Mouse (Mus musculus): ENCODE data around the gene Gba. TPM values are rescaled to one million over a fixed set of nuclear protein-coding genes. Genes with fewer than 3 reads are reported as not detected.

Gba gene
- polyA plus RNA-seq, 1 experiment, result not detected

DNA sequence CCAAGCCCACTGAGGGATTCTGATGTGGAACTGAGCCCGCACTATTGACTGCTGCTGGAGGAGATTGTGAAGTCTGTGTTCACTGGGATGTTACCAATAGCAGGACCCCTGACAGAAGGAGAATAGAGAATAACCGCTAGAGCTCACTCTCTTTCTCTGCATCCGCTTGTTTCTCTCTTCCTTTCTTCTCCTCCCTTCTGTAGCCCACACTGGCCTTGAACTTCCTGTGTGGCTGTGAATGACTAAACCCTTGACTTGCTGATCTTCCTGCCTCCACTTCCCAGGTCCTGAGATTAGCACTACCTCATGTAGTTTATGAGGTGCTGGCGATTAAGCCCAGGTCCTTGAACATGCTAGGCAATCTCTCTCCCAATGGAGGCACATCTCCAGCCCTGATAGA, 44.7 kb downstream of the Gba start:
- Histone ChIP-seq H3K4me3 (ENCODE audit: insufficient read depth, low read depth, low read length) (no peak overlapping the region), H3K4me1 (ENCODE audit: control insufficient read depth, insufficient read depth, low read length) (peaks cover 23% of the 10 kb centered on the region), H3K27ac (ENCODE audit: insufficient read depth, low read depth, low read length) (no peak overlapping the region)
- no peak for TF ChIP-seq POLR2A (IDR thresholded peaks at IDR 0.05; ENCODE audit: insufficient read depth, low read depth, low read length)
- no peak for TF ChIP-seq CTCF (IDR thresholded peaks at IDR 0.05; ENCODE audit: insufficient read depth, low read depth, low read length)
- whole genome bisulfite sequencing, result 79% methylated on average over 4 of the region's 4 CpGs

DNA sequence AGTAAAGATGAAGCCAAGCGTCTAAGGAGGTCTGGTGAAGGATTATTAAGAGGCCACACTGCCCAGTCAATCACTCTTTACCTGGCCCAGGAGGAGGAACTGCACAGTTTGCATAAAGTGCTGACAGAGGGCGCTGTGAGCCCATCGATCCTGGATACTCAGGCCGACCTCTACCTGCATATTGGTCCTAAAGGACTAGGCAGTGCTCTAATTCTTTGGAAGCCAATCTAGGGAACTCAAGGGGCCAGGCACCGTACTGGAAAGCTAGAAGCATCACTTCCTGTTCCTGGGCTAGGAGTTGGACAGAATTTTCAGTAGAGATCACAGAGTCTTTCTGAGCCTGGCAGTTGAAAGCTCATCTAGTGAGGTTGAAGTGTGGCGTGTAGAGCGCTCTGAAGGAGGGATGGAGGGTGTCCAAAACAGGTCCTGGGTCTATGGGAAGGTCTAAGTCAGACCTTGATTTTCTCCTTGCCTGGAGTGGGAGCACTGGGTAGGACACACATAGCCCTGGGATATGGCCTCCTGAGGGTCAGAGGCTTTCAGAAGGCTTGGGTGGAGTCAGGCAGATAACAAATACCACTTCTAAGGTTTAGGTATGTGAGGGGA, 47.8 kb downstream of the Gba start:
- TF ChIP-seq POLR2A (IDR thresholded peaks at IDR 0.05; ENCODE audit: insufficient read depth, low read depth, low read length), result no peak
- no peak for TF ChIP-seq CTCF (IDR thresholded peaks at IDR 0.05; ENCODE audit: insufficient read depth, low read depth, low read length)
- Histone ChIP-seq H3K4me1 (ENCODE audit: control insufficient read depth, insufficient read depth, low read length) (peaks cover 10% of the 10 kb centered on the region), H3K4me3 (ENCODE audit: insufficient read depth, low read depth, low read length) (no peak overlapping the region), H3K27ac (ENCODE audit: insufficient read depth, low read depth, low read length) (no peak overlapping the region)
- 25% methylated on average over 7 of the region's 7 CpGs for WGBS

DNA sequence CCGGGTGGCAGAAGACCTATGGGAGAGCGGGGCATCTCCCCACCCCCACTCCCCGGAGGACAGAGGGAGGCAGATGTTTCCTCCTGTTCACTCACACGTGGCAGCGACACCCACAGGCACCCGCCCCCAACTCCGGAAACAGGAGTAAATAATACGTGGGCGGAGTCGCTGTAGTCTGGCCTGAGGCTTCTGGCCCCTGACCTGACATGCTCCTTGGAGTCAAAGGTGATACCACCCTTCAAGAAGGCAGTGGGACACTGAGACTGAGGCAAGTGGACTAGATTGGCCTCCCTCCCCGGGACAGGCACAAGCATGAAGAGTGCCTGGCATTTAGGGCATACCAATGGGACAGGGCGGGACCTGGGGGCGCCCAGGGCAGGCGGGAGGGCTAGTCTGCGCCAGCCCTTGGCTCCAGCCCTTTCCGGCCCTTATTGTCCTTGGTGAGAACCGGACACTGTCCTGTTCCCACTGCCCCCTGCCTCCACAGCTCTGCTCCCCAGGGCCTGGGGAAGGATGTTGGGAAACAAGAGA, 48.7 kb downstream of the Gba start:
- H3K27ac ChIP-seq (ENCODE audit: insufficient read depth, low read depth, low read length), result no peak overlapping the region
- H3K4me3 ChIP-seq (ENCODE audit: insufficient read depth, low read depth, low read length), result no peak overlapping the region
- 9% methylated on average over 17 of the region's 17 CpGs for WGBS
- TF ChIP-seq CTCF (IDR thresholded peaks at IDR 0.05; ENCODE audit: insufficient read depth, low read depth, low read length), result no peak
- TF ChIP-seq POLR2A (IDR thresholded peaks at IDR 0.05; ENCODE audit: insufficient read depth, low read depth, low read length), result no peak
- peaks cover 10% of the 10 kb centered on the region for H3K4me1 ChIP-seq (ENCODE audit: control insufficient read depth, insufficient read depth, low read length)

DNA sequence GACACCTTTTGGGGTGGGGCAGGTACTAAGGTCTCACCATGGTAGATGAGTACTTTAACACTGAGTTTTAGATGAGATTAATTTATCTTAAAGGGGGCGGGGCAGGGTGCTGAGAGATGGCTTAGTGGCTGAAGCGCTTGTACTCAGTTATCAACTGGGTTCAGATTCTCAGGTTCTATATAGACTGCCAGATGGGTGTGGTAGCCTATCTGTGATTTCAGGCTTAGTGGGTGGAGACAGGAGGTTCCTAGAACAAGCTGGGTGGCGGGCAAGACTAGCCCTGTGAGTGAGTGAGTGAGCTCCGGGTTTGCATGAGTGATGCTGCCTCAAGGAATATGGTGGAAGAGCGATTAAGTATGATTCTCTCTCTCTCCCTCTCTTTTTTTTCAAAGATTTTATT, 52.3 kb downstream of the Gba start:
- 94% methylated on average over 5 of the region's 5 CpGs for WGBS
- TF ChIP-seq CTCF (IDR thresholded peaks at IDR 0.05; ENCODE audit: insufficient read depth, low read depth, low read length), result no peak
- H3K27ac ChIP-seq (ENCODE audit: insufficient read depth, low read depth, low read length), result no peak overlapping the region

DNA sequence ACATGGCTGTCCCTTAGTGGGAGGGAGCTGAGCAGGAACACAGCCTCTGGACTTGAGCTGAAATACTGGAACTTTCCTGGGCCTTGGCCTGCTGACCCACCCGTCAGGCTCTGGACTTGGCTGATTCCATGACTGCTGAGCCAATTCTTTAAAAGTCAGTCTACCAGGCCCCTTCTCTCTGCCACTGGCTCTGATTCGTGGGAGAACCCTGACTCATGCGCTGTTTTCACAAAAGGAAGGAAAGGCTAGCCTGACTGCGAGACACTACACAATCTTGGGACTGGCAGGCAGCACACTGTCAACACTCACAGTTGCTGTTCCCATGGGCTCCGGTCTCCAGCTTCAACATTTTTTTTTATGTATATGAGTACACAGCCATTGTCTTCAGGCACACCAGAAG, 53.4 kb downstream of the Gba start:
- Histone ChIP-seq H3K4me3 (ENCODE audit: insufficient read depth, low read depth, low read length) (no peak overlapping the region), H3K27ac (ENCODE audit: insufficient read depth, low read depth, low read length) (no peak overlapping the region), H3K4me1 (ENCODE audit: control insufficient read depth, insufficient read depth, low read length) (peaks cover 4% of the 10 kb centered on the region)
- TF ChIP-seq CTCF (IDR thresholded peaks at IDR 0.05; ENCODE audit: insufficient read depth, low read depth, low read length), result no peak
- TF ChIP-seq POLR2A (IDR thresholded peaks at IDR 0.05; ENCODE audit: insufficient read depth, low read depth, low read length), result no peak
- WGBS, result 66% methylated on average over 5 of the region's 5 CpGs

More for the DNA sequence above, 52.3 kb downstream of the Gba start:
- H3K4me1 ChIP-seq (ENCODE audit: control insufficient read depth, insufficient read depth, low read length), result peaks cover 5% of the 10 kb centered on the region
- H3K4me3 ChIP-seq (ENCODE audit: insufficient read depth, low read depth, low read length), result no peak overlapping the region

Other genes with a start within 250 kb of the Gba start
- gene Rusc1, start 109.6 kb upstream of the Gba start, polyA plus RNA-seq (2012; ENCODE audit: insufficient read depth, insufficient read length, low replicate concordance, missing spikeins), result not detected in 2 replicates
- gene Gm43738, start 101.8 kb upstream of the Gba start, polyA plus RNA-seq (2012; ENCODE audit: insufficient read depth, insufficient read length, low replicate concordance, missing spikeins), result not detected in 2 replicates
- gene Fdps, start 101.0 kb upstream of the Gba start, polyA plus RNA-seq (2012; ENCODE audit: insufficient read depth, insufficient read length, low replicate concordance, missing spikeins), result not detected in 2 replicates
- not detected in 2 replicates for gene Pklr, start 66.8 kb upstream of the Gba start, polyA plus RNA-seq (2012; ENCODE audit: insufficient read depth, insufficient read length, low replicate concordance, missing spikeins)
- not detected in 2 replicates for gene Hcn3, start 42.7 kb upstream of the Gba start, polyA plus RNA-seq (2012; ENCODE audit: insufficient read depth, insufficient read length, low replicate concordance, missing spikeins)
- gene Clk2, start 38.1 kb upstream of the Gba start, polyA plus RNA-seq (2012; ENCODE audit: insufficient read depth, insufficient read length, low replicate concordance, missing spikeins), result not detected in 2 replicates
- not detected in 2 replicates for gene Scamp3, start 25.5 kb upstream of the Gba start, polyA plus RNA-seq (2012; ENCODE audit: insufficient read depth, insufficient read length, low replicate concordance, missing spikeins)
- gene Fam189b, start 19.8 kb upstream of the Gba start, polyA plus RNA-seq (2012; ENCODE audit: insufficient read depth, insufficient read length, low replicate concordance, missing spikeins), result not detected in 2 replicates
- gene Thbs3, start 12.3 kb downstream of the Gba start, polyA plus RNA-seq (2012; ENCODE audit: insufficient read depth, insufficient read length, low replicate concordance, missing spikeins), result not detected in 2 replicates
- not detected in 2 replicates for gene Mtx1, start 24.2 kb downstream of the Gba start, polyA plus RNA-seq (2012; ENCODE audit: insufficient read depth, insufficient read length, low replicate concordance, missing spikeins)
- gene Muc1, start 26.1 kb downstream of the Gba start, polyA plus RNA-seq (2012; ENCODE audit: insufficient read depth, insufficient read length, low replicate concordance, missing spikeins), result not detected in 2 replicates
- not detected in 2 replicates for gene Krtcap2, start 43.0 kb downstream of the Gba start, polyA plus RNA-seq (2012; ENCODE audit: insufficient read depth, insufficient read length, low replicate concordance, missing spikeins)
- gene Trim46, start 43.4 kb downstream of the Gba start, polyA plus RNA-seq (2012; ENCODE audit: insufficient read depth, insufficient read length, low replicate concordance, missing spikeins), result not detected in 2 replicates
- not detected in 2 replicates for gene Dpm3, start 56.4 kb downstream of the Gba start, polyA plus RNA-seq (2012; ENCODE audit: insufficient read depth, insufficient read length, low replicate concordance, missing spikeins)
- gene Slc50a1, start 67.6 kb downstream of the Gba start, polyA plus RNA-seq (2012; ENCODE audit: insufficient read depth, insufficient read length, low replicate concordance, missing spikeins), result not detected in 2 replicates
- gene Efna1, start 78.2 kb downstream of the Gba start, polyA plus RNA-seq (2012; ENCODE audit: insufficient read depth, insufficient read length, low replicate concordance, missing spikeins), result not detected in 2 replicates
- gene Efna3, start 120.0 kb downstream of the Gba start, polyA plus RNA-seq (2012; ENCODE audit: insufficient read depth, insufficient read length, low replicate concordance, missing spikeins), result not detected in 2 replicates
- not detected in 2 replicates for gene Efna4, start 135.1 kb downstream of the Gba start, polyA plus RNA-seq (2012; ENCODE audit: insufficient read depth, insufficient read length, low replicate concordance, missing spikeins)
- not detected in 2 replicates for gene Adam15, start 147.1 kb downstream of the Gba start, polyA plus RNA-seq (2012; ENCODE audit: insufficient read depth, insufficient read length, low replicate concordance, missing spikeins)
- not detected in 2 replicates for gene Dcst2, start 159.0 kb downstream of the Gba start, polyA plus RNA-seq (2012; ENCODE audit: insufficient read depth, insufficient read length, low replicate concordance, missing spikeins)
- not detected in 2 replicates for gene Dcst1, start 162.3 kb downstream of the Gba start, polyA plus RNA-seq (2012; ENCODE audit: insufficient read depth, insufficient read length, low replicate concordance, missing spikeins)
- not detected in 2 replicates for gene Zbtb7b, start 191.8 kb downstream of the Gba start, polyA plus RNA-seq (2012; ENCODE audit: insufficient read depth, insufficient read length, low replicate concordance, missing spikeins)
- not detected in 2 replicates for gene Lenep, start 199.9 kb downstream of the Gba start, polyA plus RNA-seq (2012; ENCODE audit: insufficient read depth, insufficient read length, low replicate concordance, missing spikeins)
- gene Flad1, start 208.9 kb downstream of the Gba start, polyA plus RNA-seq (2012; ENCODE audit: insufficient read depth, insufficient read length, low replicate concordance, missing spikeins), result not detected in 2 replicates
- not detected in 2 replicates for gene Cks1b, start 215.5 kb downstream of the Gba start, polyA plus RNA-seq (2012; ENCODE audit: insufficient read depth, insufficient read length, low replicate concordance, missing spikeins)
- not detected in 2 replicates for gene Shc1, start 215.5 kb downstream of the Gba start, polyA plus RNA-seq (2012; ENCODE audit: insufficient read depth, insufficient read length, low replicate concordance, missing spikeins)
- not detected in 2 replicates for gene Pygo2, start 227.3 kb downstream of the Gba start, polyA plus RNA-seq (2012; ENCODE audit: insufficient read depth, insufficient read length, low replicate concordance, missing spikeins)
- not detected in 2 replicates for gene Pbxip1, start 233.8 kb downstream of the Gba start, polyA plus RNA-seq (2012; ENCODE audit: insufficient read depth, insufficient read length, low replicate concordance, missing spikeins)